Mouse (Mus musculus) naive thymus-derived CD4-positive, alpha-beta T cell, adult 2 months (primary cell): ENCODE data around the gene Mef2d.

Source experiments
- DNase-seq: peaks from one replicate; pipeline ENCODE4 v3.0.0-alpha.2; 2011; ENCODE audit warnings: low read depth

The Mef2d gene

DNA sequence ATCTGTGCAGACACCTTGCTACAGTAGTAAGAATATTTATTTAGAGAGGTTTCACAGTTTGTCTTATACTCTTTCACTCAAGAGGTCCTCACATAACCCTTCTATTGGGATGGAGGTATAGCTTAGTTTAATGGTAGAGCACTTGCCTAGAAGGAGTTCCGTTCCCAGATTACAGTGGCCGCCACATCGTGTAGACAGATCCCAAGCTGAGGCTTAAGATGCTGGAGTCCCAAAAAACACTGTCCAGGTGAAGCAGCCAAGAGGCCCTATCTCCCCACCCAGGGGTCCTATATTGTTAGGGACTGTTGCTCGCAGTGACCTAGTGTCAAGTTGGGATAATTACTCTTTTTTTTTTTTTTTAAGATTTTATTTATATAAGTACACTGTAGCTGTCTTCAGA is 36.8 kb downstream of the Mef2d start:
- DNase-seq, result no peak

DNA sequence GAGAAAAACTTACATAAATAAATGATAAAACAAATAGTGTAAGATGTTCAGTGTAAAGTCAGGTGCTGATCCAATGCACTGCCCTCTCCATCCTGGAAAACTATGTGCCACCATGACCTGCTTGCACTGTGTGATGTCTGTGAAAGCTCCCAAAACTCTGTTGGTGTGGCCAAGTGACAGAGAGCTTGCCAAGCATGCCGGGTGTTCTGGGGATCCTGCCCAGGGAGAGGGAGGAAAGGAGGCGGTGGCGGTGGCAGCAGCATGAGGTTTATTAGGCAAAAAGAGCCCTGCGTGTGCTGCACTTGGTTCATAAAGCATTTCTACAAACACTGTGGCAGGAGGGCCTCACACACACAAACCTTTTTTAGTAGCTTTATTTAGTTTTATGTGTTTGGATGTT is 39.2 kb downstream of the Mef2d start:
- no peak for DNase-seq

DNA sequence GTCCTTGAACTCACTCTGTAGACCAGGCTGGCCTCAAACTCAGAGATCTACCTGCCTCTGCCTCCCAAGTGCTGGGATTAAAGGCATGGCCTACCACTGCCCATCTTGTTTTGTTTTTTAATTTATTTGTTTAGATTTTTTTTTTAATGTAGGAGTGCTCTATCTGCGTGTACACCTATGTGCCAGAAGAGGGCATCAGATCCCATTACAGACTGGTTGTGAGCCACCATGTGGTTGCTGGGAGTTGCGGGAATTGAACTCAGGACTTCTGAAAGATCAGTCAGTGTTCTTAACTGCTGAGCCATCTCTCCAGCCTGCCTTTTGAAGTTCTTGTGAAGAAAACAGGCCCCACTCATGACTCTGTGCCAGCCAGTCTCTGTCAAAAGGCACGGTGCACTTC is 44.3 kb downstream of the Mef2d start:
- no peak for DNase-seq

DNA sequence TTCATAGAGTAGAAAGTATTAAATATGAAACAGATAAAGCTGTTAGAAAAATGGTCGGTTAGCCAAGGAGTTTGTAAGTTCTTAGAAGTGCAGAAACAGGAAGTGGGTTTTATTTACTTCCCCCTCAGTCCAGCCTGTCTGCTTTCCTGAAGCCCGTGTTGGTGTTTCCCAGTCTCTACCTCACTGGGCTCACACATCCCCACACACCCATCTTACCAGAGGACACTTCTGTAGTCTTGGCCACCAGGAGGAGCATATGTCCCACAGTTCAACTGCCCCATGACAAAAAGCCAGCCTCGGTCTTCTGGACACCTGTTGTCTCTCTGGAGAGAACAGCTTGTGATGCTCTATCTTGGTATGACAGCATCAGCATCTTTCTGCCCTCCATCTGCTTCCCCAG is 49.0 kb downstream of the Mef2d start:
- no peak for DNase-seq

DNA sequence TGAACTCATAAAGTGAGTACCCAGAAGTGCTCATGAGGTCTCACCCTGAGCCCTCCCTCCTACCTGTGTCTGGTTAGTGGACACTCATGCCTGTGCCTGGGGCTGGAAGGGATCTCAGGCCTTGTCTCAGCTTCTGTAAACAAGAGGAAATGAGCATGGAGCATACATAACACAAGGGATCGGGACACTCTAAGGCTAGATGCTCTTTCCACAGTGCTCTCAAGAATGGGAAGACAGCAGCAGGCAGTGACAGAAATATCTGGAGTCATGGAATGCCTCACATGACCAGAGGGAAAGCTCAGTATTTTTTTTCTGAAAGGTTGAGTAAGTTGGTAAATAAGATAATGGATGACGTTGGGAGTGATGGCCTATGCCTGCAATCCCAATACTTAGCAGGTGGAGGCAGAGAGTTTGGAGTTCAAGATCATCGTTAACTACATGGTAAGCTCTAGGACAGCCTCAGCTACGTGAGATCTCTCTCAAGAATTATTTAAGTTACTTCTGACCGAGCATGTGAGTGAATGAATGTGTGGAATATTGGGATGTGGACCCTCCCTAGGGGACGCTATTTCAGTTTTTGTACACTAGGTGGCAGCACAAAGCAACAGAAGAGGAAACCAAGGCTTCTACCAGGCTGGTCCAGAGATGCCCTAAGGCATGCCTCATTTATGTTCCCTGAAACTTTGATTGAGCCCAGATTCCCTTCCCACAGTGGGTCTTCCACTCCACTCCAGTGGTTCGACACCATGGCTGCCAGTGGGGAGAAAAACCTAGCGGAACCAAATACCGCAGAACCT is 49.8 kb downstream of the Mef2d start:
- DNase-seq, result peak; percentile 64

DNA sequence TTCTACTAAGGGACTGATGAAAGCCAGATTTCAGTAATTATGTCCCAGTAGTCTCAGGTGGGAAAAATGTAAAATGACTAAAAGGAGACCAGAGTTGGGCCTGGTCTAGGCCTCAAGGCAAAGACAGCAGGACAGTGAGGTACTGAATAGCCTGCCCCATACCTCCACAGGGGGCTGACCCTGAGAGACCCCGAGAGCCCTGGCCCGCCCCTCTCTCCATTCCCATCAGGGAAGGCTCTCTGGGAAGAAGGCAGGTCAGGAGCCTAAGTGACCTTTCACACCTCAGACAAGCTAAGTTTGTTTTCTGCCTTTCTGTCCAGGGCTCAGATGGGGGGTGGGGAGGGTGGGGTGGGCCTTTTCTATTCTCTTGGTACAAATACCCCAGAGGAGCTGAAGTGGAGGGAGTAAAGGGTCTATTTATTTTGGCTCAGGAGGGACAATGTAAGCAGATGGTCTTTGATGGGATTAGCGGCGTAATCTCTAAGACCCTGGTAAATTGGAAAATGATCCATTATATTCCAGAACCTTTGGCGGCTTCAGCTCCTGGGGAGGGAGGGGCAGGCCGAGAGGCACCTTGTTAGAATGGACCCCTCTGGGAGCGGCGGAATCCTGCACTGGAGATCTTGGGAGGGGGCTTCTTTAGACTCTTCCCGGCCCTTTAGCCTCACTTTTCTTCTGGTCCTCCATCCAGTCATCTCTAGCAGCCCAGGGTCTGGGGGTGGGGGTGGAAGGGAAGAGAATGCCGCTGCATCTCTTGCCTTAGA is 55.8 kb downstream of the Mef2d start:
- DNase-seq, result no peak

DNA sequence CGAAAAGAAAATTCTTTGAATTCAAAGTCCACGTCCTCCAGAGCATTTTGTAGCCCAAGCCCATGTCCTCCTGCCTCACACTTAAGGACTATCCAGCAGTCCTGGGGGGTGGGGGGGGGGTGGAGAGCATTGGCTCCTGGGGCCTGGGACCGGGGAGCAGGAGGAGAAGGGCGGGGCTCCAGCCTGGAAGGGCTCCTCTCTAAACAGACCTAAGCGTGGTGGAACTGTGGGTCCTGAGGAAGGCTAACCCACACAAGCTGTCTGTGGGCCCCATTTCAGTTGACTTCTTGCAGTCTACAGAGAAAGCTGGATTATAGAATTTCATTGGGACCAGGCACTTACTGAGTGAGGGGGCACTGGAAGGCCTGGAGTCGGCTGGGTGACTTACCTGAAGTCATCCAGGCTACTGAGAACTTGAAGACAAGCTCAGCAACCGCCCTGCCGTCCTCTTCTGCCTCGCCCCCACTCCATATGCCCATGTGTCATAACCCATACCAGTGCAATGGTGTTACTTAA is 56.4 kb downstream of the Mef2d start:
- no peak for DNase-seq

DNA sequence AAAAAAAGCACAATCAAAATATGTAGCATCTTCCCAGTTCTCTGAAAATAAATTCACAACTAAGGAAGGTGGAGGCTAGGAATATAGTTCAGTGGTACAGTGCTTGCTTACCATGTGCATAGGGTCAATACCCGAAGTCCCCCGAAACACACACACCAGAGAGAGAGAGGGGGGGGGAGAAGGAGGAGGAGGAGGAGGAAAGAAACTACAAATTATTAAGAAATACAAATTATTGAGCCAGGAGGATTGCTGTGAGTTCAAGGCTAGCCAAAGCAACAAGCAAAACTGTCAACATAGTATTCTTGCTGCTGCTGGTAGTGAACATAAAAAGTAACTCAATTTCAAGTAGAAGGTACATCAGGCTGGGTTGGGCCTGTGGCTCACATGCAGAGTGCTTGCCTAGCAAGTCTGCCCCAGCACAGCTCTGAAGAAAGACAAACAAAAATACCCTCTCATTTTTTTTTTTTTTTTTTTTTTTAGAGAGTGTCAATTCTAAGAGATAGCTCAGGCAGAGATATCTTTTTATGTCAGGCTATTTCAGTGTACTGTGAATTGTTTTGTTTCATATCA is 57.5 kb downstream of the Mef2d start:
- no peak for DNase-seq

DNA sequence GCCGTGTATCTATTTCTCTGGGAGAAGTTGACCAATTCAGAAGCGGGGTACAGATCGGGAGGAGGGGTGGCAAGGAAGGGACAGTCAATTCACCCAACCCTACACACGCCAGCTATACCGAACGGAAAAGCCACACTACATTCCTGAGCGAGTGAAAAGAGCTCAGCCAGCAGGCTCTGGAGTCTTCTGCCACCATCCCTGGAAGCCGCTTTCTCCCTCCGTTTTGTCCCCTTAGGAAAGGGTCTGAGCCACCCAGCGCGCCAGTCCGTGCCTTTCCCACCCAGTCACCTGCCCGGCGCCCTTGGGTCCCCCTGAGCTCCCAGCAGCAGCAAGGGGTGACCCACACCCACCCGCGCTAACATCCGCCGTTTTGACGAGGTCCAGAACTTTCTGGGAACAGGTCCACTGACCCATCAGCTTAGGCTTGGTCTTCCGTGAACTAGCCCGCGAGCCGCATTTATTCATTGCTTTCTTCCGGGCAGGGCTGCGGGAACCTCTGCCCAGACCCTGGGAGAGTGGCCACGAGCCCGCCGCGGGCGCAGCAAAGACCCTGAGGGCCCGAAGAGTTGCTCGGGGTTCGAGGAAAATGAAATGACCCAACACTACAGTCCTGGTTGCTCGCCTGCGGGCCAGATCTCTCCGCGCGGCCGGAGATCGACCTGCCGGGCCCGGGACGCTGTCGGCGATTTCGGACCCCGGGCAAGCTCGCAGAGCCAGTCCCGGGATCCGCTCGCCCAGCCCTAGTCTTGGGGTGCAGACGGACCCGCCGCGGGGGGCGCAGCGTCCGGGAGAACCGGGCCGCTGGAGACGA is 58.2 kb downstream of the Mef2d start:
- DNase-seq, result no peak

DNA sequence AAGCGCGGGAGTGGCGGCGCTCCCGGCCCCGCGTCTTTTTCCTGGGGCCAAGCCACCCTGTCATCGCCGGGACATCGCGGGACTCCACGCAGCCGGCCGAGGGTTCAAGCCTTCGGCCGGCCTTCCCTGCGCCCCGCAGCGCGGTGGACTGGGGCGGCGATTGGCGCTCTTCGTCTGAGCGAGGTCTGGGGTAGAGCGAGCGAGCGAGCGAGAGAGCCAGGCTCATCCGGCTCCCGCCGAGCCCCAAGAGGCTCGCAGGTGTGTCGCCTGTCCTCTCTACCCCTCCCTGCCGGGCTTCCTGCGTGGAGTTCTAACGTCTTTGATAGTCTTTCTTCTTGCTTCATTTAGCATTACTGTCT is 58.8 kb downstream of the Mef2d start:
- DNase-seq, result peak; percentile 52

DNA sequence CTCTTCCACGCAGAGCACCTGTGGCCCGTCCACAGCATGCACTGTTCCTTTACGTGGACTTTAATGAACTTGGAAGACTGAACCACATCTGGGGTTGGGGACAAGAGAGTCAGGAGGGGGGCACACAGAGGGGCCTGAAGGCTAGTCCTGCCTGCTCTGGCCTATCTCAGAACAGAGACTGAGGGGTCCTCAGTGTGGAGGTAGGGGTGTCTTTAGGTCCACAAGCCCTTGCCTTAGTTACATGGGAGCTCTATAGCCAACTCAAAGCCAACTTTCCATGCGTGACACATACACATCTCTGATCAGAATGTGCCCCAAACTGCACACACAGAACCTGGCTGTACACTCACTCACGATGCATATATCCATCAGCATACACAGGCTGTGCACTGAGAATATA is 59.5 kb downstream of the Mef2d start:
- DNase-seq, result no peak

DNA sequence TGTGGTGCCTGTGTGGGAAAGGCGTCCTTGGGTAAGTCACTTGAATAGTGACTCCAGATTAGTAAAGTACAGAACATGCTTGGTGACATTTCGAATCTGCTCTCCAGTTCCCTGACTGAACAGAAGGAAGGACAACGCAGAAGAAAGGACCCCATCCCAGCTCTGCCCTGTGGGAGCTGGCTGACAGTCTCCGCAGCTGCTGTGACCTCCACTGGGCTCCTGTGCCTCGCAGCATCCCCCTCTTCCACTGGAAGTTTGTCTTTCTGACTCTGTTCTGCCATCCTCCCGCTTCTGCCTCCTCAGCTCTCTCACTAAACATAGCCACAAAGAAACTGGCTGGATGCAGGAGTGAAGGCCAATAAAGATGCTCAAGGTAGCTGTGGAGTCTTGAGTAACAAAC is 60.8 kb downstream of the Mef2d start:
- DNase-seq, result no peak

DNA sequence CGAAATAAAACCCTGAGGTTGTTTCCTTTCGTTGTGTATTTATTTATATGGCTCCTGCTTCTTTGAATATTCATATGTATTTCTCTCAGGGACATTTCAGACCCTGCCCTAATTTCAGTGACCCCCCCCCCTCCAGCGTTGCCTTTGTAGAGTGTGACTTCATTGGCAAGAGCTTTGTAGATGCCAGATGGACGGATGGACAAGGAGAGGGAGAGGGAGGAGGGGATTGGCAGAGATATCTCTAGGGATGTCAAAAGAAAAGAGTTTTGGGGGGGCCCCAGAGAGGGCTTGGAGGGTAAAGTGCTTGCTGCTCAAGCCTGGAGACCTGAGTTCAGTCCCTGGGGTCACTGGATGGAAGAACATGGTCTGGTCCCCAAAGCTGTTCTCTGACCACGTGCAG is 61.3 kb downstream of the Mef2d start:
- DNase-seq, result no peak

DNA sequence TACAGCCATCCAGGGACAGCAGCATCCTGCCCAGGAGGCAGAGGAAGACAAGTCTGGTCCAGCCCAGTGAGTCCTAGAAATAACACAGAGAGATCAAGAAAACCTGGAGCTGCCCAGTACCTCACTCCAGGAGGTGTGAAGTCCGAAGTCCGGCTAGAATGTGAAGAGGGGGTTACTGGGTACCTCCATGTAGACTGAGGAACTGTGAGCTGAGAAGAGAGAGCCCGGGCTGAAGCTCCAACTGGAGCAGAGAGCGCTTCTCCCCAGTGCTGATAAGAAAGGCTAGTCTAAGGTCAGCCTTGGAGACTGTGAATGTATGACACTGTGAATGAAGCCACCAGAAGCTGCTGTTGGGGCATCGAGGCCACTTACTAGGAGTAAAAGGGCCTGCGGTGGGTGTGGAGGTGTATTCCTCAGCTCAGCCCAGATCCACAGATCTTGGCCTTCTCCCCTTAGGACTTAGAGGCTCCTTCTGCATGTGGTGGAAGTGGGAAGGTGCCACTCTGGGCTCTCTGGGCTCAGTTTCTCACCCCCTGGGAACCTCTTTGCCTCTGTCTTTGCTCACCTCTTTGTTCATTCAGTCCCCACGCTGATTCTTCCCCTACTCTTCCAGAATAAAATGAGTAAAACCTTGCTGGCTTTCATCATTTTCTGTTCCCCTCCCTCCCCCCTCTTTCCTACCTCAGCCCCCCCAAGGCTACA is 62.0 kb downstream of the Mef2d start:
- DNase-seq, result no peak

DNA sequence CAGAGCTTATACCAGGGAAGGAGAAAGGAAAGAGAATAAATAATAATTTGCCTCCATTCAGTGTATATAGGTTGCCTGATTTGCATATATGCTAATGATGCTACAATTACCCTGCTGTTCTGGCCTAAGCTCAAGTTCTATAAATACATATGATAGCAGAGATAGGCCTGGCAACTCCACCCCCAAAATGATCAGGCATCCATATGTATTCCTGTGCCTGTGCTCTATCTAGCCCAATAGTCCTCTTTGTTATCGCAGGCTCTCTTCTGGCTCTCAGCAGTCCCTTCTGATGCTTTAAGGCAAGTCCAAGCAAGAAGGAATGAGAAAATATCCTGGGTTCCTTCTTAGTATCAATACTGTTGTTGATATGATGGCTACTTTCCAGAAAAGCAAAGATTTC is 62.6 kb downstream of the Mef2d start:
- DNase-seq, result no peak

DNA sequence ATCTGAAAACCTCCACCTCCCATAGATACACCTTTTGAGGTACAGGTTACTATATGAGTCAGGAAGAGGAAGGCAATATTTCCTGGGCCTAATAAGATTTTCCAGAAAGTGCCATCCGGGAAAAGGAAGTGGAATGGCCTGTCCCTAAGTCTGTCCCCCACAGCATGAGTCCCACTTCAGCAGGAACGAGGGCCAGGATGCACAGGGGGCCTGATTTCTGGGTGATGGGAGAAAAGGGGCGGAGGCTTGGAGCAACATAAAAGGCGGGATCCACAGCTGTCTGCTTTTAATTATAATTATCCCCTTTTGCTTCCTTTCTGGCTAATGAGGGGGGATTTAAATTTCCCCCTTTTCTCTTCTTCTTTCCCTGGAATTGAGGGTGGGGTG is 63.0 kb downstream of the Mef2d start:
- DNase-seq, result no peak

DNA sequence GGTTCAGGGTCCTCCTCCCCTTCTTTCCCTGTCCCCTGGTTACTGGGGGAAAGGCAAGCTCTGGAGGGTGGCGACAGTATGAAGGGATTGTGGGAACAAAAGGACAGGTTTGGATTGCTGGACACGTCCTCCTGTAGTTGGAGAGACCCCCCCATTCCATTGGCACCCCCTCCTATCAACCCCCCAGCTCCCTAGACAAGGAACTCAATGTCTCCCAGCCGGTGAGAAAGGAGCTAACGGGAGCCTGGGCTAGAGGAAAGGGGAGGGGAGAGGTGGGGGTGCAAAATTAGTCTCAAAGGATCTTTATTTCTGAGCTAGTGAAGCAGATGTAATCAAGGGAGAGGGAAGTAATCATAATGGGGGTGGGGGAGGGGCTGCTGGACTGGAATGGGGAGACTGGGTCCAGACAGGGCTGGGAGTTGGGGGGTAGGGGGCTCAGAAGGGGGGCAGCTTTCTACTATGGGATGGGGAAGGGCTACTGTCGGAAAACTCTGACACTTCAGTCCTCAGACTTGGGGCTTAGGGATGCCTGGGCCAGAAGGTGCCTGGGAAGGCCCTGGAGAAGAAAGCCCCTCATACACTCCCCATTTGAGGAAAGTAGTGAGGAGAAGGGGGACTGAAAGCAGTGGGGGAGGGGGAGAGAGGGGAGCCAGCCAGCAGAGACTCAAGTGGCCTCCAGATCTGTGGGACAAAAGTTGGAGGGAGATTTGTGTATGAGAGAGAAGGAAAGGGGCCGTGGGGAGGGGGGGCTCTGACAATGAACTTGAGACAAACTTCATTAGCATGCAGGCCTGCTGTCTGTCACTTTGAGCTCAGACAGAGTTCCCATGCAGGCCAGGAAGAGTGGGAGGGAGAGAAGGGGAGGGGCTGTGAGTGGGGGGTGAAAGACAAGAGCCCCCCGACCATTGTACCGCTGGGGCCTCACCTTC is 63.7 kb downstream of the Mef2d start:
- no peak for DNase-seq

DNA sequence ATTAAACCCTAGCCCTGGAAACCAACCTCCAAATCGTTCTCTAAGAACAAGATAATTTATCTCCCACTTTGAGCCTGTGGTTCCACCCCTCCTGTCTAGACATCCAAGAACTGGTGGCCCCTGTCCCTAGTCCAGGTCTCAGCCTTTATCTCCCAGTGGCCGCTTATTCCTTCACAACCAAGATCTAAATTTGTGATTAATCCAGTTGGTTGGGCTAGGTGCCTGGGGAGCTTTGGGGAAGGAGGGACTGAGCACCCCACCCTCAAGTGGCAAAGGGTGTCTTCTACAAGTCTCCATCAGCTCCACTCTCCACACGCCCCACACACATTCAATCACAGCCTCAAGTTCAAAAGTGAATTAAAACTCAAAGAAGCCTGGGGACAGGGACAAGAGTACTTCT is 64.3 kb downstream of the Mef2d start:
- DNase-seq, result no peak

DNA sequence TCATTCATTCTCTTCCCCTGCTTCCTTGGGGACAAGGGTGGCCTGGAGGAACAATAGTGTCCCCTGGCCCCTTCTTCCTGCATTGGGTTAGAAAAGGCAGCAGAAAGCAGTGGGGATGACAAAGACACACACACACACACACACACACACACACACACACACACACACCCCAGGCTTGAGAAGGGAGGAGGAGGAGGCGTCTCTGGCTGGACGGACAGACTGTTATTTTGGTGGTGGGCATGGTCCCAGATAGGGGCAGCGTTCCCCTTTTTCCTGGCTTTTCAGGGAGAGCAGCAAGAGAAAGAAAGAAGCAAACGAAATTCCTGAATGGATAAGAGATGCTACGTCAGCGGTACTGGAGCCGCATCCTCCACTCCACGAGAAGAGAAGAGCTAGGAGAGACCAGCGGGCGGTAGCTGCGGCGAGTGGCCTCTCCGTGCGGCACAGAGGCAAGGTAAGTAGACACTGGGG is 64.8 kb downstream of the Mef2d start:
- DNase-seq, result no peak

DNA sequence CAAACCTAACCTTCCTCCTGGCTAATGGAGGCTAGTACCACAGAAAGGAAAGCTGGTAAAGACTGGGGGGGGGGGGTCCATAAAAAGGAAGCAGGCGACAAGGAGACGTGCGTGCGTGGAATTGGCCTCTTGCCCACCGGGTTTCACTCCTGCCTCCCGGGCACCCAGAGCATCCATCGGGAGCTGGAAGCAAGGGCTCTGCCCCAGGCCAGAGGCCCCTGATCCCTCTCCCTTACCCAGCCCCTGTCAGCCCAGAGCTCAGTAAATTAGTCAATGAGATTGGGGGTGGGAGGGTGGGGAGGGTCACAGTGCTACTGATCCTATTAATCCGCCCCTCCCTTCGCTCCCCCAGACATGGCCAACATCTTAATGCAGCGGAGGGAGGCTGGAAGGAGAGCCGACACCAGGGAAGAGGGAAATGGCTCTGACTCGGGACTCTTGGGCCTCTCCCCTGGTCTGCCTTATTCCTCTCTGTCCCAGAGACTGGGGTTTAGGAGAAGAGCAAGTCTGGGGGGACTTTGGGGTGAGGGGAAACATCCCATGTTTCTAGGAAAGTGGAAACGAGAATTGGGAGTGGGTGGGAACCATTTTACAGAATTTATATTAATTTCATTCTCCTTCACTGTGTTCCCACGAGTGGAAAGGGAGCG is 65.4 kb downstream of the Mef2d start:
- no peak for DNase-seq
